Mouse (Mus musculus): ENCODE results near the gene Fndc3b.

Gene Fndc3b

DNA sequence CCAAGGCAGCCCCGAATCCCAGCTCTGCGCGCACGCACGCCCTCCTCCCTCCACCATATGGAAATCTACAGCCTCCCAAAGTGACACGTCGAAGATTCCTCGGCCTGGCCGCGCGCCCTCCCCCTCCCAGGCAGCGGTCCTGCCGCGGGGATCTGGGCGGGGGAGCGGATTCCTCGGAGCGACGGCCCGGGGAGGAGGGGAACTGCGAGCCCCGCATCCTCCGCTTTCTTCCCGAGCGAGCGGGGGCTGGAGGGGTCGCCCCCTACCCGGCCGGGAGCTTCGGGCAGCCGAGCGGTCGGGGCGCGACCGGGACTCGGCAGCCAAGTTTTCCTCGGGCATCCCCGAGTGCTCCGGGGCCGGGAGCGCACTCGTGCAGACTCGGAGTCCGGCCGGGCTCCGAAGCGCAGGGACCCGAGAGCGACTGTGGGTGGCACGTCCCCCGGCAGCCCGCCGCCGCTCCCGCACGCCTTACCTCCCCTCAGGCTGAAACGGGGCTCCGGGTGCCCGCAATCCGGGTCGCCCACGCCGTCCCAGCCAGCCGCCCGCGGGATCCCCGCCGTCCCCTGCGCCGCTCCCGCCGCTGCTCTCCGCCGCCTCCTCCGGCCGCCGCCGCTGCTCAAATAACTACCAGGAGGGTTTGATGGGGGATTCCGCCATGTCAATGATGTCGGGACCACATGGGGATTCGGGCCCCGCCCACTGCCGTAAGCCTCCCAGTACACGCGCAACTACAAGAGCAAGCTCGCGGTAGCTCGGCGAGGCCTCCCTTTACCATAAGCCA is at the start of gene Fndc3b:
Gene Fndc3b (minus strand): TSS at position 660 of the 781 bp plus-strand sequence.
- peak; percentile 76 to 95 for DNase-seq (ENCODE audit: low spot score in 2 of 2)

DNA sequence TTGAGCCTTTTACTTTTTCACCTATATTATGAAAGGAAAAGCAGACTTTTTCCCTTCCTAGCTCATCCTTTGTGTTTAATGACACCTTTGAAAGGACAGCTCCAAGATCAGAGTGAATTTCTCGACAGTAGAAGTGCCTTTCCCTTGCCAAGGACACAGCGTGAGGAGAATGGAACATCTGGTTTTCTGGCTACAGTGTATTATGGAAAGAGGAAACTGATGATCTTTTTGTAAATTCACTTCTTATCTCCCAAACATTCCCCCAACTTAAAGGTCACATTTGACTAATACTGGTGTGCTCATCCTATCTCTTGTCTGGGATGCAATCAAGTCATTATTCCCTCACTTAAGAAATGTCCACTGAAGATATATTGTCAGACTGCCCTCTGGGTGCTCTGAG is 49.2 kb upstream of the Fndc3b start:
- no peak for DNase-seq (ENCODE audit: low spot score in 2 of 2)

GRCm38 (mm10) chr3:27758976-27759375 is 47.9 kb upstream of the Fndc3b start:
- DNase-seq (ENCODE audit: low spot score in 2 of 2) = no peak

GRCm38 (mm10) chr3:27751657-27752056 is 40.5 kb upstream of the Fndc3b start:
- DNase-seq (ENCODE audit: low spot score in 2 of 2) = no peak

- no peak for DNase-seq (ENCODE audit: low spot score in 2 of 2)
These were observed 40.0 kb upstream of the Fndc3b start for GRCm38 (mm10) chr3:27751156-27751555.

- DNase-seq (ENCODE audit: low spot score in 2 of 2) = no peak
These were observed 34.5 kb upstream of the Fndc3b start for GRCm38 (mm10) chr3:27745651-27746050.

- DNase-seq (ENCODE audit: low spot score in 2 of 2) = no peak
These were observed 33.6 kb upstream of the Fndc3b start for GRCm38 (mm10) chr3:27744754-27745153.

- no peak for DNase-seq (ENCODE audit: low spot score in 2 of 2)
These were observed 32.4 kb upstream of the Fndc3b start for GRCm38 (mm10) chr3:27743271-27744145.

DNA sequence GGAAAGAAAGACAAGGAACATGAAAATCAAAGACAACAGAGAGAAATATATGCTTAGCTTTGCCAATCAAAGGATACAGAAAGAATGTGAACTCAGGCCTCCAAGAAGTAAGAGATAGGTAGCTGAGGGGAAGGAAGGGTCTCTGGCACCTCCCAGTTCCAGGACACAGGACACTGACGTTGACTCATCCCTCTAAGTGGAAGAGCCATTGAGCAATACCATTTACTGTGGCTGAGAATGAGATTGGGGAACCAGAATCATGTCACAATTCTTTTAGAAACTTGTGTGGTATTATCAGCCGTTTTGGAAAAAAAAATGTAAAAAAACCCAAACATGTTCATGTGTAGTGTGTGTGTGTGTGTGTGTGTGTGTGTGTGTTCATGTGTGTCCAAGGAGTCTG is 31.0 kb upstream of the Fndc3b start:
- no peak for DNase-seq (ENCODE audit: low spot score in 2 of 2)

DNA sequence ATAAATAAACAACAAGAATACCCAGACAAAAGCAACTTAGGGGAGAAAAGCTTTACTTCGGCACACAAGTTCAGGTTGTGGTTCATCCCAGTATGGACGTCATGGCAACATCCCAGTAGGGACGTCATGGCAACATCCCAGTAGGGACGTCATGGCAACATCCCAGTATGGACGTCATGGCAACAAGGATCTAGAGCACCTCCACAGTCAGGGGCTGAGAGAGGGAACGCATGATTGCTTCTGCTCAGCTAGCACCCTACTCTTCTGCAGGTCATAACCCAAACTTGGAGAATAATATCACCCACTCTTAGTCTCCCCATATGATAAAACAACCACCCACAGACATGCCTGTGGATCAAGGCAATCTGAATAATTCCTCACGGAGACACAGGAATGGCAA is 29.0 kb upstream of the Fndc3b start:
- no peak for DNase-seq (ENCODE audit: low spot score in 2 of 2)

DNA sequence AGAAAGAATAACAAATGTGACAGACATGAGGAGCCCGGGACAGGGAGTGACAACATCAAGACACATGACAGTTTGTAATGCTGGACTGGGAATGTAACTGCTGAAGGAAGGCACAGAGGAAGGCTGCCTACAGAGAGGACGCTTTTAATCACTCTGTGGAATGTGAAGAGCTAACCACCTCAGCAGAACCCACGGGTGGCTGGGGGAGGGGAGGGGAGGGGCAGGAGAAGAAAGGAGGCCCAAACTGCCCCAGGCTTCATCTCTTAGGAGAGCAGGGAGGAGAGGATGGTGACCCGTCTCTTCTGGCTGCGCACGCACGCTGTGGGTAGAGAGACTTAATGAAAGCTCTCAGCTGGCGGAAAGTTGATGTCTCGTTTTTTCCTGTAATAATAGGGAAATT is 25.1 kb upstream of the Fndc3b start:
- DNase-seq (ENCODE audit: low spot score in 2 of 2) = no peak

GRCm38 (mm10) chr3:27735113-27735512 is 24.0 kb upstream of the Fndc3b start:
- no peak for DNase-seq (ENCODE audit: low spot score in 2 of 2)

GRCm38 (mm10) chr3:27728798-27729782 is 18.0 kb upstream of the Fndc3b start:
- DNase-seq (ENCODE audit: low spot score in 2 of 2) = no peak

- no peak for DNase-seq (ENCODE audit: low spot score in 2 of 2)
These were observed 17.1 kb upstream of the Fndc3b start for GRCm38 (mm10) chr3:27728176-27728575.

- no peak for DNase-seq (ENCODE audit: low spot score in 2 of 2)
These were observed 14.6 kb upstream of the Fndc3b start for GRCm38 (mm10) chr3:27725752-27726151.

GRCm38 (mm10) chr3:27724208-27724607 is 13.1 kb upstream of the Fndc3b start:
- DNase-seq (ENCODE audit: low spot score in 2 of 2) = no peak

DNA sequence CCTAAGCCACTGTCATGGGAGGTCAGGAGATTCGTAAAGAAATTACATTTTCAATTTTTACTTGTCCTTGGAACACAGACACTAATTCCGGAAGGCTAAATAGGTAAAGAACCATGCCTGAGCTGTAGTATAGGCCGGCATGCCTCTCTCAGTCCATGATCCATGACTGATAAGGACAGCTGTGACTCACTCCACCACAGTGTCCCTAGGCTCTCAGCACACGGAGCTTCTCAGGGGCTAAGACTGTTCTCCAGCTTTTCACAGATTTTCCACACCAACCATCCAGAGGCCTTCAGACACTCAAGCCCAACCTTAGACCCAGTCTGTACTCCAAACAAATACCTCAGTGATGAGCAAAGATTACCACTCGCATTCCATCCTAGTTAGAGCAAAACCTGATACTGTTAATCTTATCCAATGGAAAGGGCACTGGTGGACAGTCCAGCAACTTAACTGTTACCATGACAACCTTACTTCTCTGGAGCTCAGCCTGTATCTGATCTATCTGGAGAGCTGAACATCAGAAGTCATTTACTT is 7.8 kb upstream of the Fndc3b start:
- no peak for DNase-seq (ENCODE audit: low spot score in 2 of 2)

GRCm38 (mm10) chr3:27713971-27714370 is 2.9 kb upstream of the Fndc3b start:
- no peak for DNase-seq (ENCODE audit: low spot score in 2 of 2)

DNA sequence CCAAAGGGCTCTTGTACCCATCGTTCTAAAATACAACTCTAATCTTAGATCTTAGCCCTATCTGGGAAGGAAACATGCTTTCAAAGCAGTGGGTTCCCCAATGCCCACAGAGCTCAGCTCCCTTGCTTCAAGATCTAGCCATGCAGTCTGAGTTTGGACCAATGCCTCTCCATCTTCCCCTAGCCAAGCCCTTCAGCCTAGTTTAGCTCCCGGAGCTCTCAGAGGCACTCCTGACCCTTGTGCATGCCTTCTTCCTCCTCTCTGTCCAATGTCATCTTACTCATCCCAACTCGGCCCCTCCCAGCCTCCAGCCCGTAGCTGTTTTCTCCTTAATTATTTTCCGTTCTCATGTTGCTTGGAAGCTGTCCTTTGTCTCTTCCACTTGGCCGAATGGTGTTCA is 1.3 kb upstream of the Fndc3b start:
- DNase-seq (ENCODE audit: low spot score in 2 of 2) = no peak

- peak in 1 of 2 experiments; percentile 28 for DNase-seq (ENCODE audit: low spot score in 2 of 2)
These were observed 1.0 kb downstream of the Fndc3b start for GRCm38 (mm10) chr3:27709906-27710647.

Measured in left cerebral cortex, adult 9 months (tissue).